Mouse (Mus musculus) kidney, postnatal 0 days (tissue): ENCODE data around the gene Gm21852. TPM values are rescaled to one million over a fixed set of nuclear protein-coding genes. Genes with fewer than 3 reads are reported as not detected.
"Not testable (repeated sequence)": the region's sequence is repeated elsewhere in the genome, so short reads cannot be mapped to it uniquely, and the experiment has no call there.

Experiments used
- ATAC-seq: fragments of 200-750 bp; cut with Nextera tagmentation; replicated peaks from 2 replicates; pipeline ENCODE4 v1.8.0; 2017; ENCODE audit warnings: low read depth, moderate number of reproducible peaks, moderate TSS enrichment, moderate library complexity; ENCODE audit not compliant: low FRiP score
- DNase-seq: peaks from one replicate; pipeline ENCODE4 v3.0.0-alpha.2; 2016; ENCODE audit warnings: low spot score
- H3K27ac ChIP-seq: fragments of 300-500 bp; sonication (generic); 2 replicates; pipeline ENCODE4 v1.5.1; 2014; ENCODE audit warnings: mild to moderate bottlenecking
- H3K27me3 ChIP-seq: fragments of 300-500 bp; sonication (generic); 2 replicates; pipeline ENCODE4 v1.6.1; 2014; ENCODE audit warnings: low read length, mixed read lengths; ENCODE audit not compliant: insufficient read depth
- H3K36me3 ChIP-seq: fragments of 300-500 bp; sonication (generic); 2 replicates; pipeline ENCODE4 v1.6.1; 2014; ENCODE audit warnings: low read length, mixed read lengths; ENCODE audit not compliant: insufficient read depth
- H3K4me1 ChIP-seq: fragments of 300-500 bp; sonication (generic); replicated peaks from 2 replicates; pipeline ENCODE4 v1.6.1; 2014; ENCODE audit warnings: antibody characterized with exemption, low read length, mixed read lengths; ENCODE audit not compliant: insufficient read depth
- H3K4me2 ChIP-seq: fragments of 300-500 bp; sonication (generic); 2 replicates; pipeline ENCODE4 v1.6.1; 2014; ENCODE audit warnings: mild to moderate bottlenecking, low read length, moderate library complexity, mixed read lengths
- H3K4me3 ChIP-seq: fragments of 300-500 bp; sonication (generic); replicated peaks from 2 replicates; pipeline ENCODE4 v1.5.1; 2014; ENCODE audit warnings: low read depth, low read length
- H3K9ac ChIP-seq: fragments of 300-500 bp; sonication (generic); 2 replicates; pipeline ENCODE4 v1.6.1; 2014; ENCODE audit warnings: low read depth, low read length
- H3K9me3 ChIP-seq: fragments of 300-500 bp; sonication (generic); replicated peaks from 2 replicates; pipeline ENCODE4 v1.6.1; 2016; ENCODE audit warnings: low read length, inconsistent platforms, mixed read lengths
- WGBS: fragments of 180-500 bp; shearing (Covaris S2); extraction: QIAGEN DNeasy Blood & Tissue Kit; methylation state at CpG from one replicate; pipeline ENCODE4 v1.1.7; 2014; 5-methylcytosine and 5-hydroxymethylcytosine counted together
- microRNA-seq: library from miRNA; unstranded; fragments of <30 nt; microRNA quantifications from one replicate; pipeline ENCODE4, GENCODE M21; 2016
- polyA plus RNA-seq: library from polyadenylated mRNA; unstranded; fragments of >200 nt; fragmentation: Nextera tagmentation; extraction: Ambion mirVana; gene quantifications from 2 replicates; pipeline ENCODE4 v1.2.1, GENCODE M21; 2015

Gm21852 gene
- not detected in 2 replicates for polyA plus RNA-seq

GRCm38 (mm10) chrY:40651896-40652295, at the start of gene Gm21852:
Gene Gm21852 (minus strand): TSS chrY:40651996.
- not testable (repeated sequence) for DNase-seq, H3K27ac ChIP-seq, H3K27me3 ChIP-seq, H3K4me1 ChIP-seq, ATAC-seq, H3K4me3 ChIP-seq, H3K36me3 ChIP-seq, H3K4me2 ChIP-seq, H3K9me3 ChIP-seq, H3K9ac ChIP-seq
- no CpG with 5 or more reads among the region's 3 CpGs for WGBS

Small RNA genes lying within 50 kb of the gene (microRNA-seq; reads per million reads assigned to microRNA genes)
- gene Gm27466 (not detected), gene Gm28018 (not detected)

Other genes starting within 250 kb of the Gm21852 start
- not detected in 2 replicates for gene Gm21797, start 123.8 kb upstream of the Gm21852 start, polyA plus RNA-seq
- not detected in 2 replicates for gene Gm20795, start 152.9 kb upstream of the Gm21852 start, polyA plus RNA-seq